Mouse (Mus musculus) v-Abl transformed pro-B cells (cell line): Measurements from ENCODE around the gene Stk38l.

Experiments
- in situ Hi-C, 2 experiments: fragments of 400-800 bp; cut with MboI; formaldehyde crosslinking; loops; one replicate each; pipeline ENCODE4 v1.15.1; 2025; ENCODE audit not compliant: unreplicated experiment in 2 of 2

Gene Stk38l

GRCm38 (mm10) chr6:146724581-146725383, at the start of gene Stk38l:
Gene Stk38l, plus strand, starts transcription at chr6:146724995.
- in situ Hi-C loops, result loop anchor here (5.0 kb wide), 3 partner anchors 37 to 57 kb away; no protein-coding TSS in a partner anchor

- in situ Hi-C loops, result loop anchor here (5.0 to 25.0 kb wide), 3 partner anchors 45 to 1660 kb away; partner anchors contain the start of genes Lrmp (in 1 of the 2) and Stk38l (in 1 of the 2)
These were observed 47.9 kb upstream of the Stk38l start for GRCm38 (mm10) chr6:146676904-146677303.

- in situ Hi-C loops, result loop anchor here (5.0 to 25.0 kb wide), 3 partner anchors 44 to 1659 kb away; partner anchors contain the start of genes Lrmp (in 1 of the 2) and Stk38l (in 1 of the 2)
These were observed 46.4 kb upstream of the Stk38l start for GRCm38 (mm10) chr6:146678136-146679070.

GRCm38 (mm10) chr6:146683881-146684280, 40.9 kb upstream of the Stk38l start:
- in situ Hi-C loops, result loop anchor here in 1 of 2 experiments (25.0 kb wide), 2 partner anchors 1572 to 1653 kb away; partner anchors contain the start of gene Lrmp

- in situ Hi-C loops, result loop anchor here in 1 of 2 experiments (5.0 to 25.0 kb wide), 3 partner anchors 36 to 1651 kb away; partner anchors contain the start of genes Lrmp and Stk38l
These were observed 39.0 kb upstream of the Stk38l start for GRCm38 (mm10) chr6:146685781-146686308.

GRCm38 (mm10) chr6:146686463-146687196, 38.2 kb upstream of the Stk38l start:
- in situ Hi-C loops, result loop anchor here in 1 of 2 experiments (5.0 to 25.0 kb wide), 3 partner anchors 36 to 1651 kb away; partner anchors contain the start of genes Lrmp and Stk38l

GRCm38 (mm10) chr6:146688010-146688409, 36.8 kb upstream of the Stk38l start:
- in situ Hi-C loops, result loop anchor here in 1 of 2 experiments (5.0 to 25.0 kb wide), 3 partner anchors 34 to 1649 kb away; partner anchors contain the start of genes Lrmp and Stk38l

GRCm38 (mm10) chr6:146688861-146689260, 35.9 kb upstream of the Stk38l start:
- in situ Hi-C loops, result loop anchor here in 1 of 2 experiments (5.0 to 25.0 kb wide), 3 partner anchors 33 to 1648 kb away; partner anchors contain the start of genes Lrmp and Stk38l

- in situ Hi-C loops, result loop anchor here in 1 of 2 experiments (25.0 kb wide), 2 partner anchors 1585 to 1640 kb away; partner anchors contain the start of gene Lrmp
These were observed 27.0 kb upstream of the Stk38l start for GRCm38 (mm10) chr6:146697767-146698166.

GRCm38 (mm10) chr6:146698376-146698775, 26.4 kb upstream of the Stk38l start:
- in situ Hi-C loops, result loop anchor here in 1 of 2 experiments (25.0 kb wide), 2 partner anchors 1586 to 1639 kb away; partner anchors contain the start of gene Lrmp

- in situ Hi-C loops, result no loop called here
These were observed 24.3 kb upstream of the Stk38l start for GRCm38 (mm10) chr6:146700461-146700860.

GRCm38 (mm10) chr6:146702126-146702881, 22.5 kb upstream of the Stk38l start:
- in situ Hi-C loops, result no loop called here

- in situ Hi-C loops, result no loop called here
These were observed 21.4 kb upstream of the Stk38l start for GRCm38 (mm10) chr6:146703351-146703750.

- in situ Hi-C loops, result no loop called here
These were observed 19.2 kb upstream of the Stk38l start for GRCm38 (mm10) chr6:146705631-146706030.

- in situ Hi-C loops, result loop anchor here (5.0 kb wide), 2 partner anchors 32 to 42 kb away; no protein-coding TSS in a partner anchor
These were observed 5.2 kb upstream of the Stk38l start for GRCm38 (mm10) chr6:146719606-146720005.

- in situ Hi-C loops, result loop anchor here (5.0 kb wide), 2 partner anchors 37 to 47 kb away; no protein-coding TSS in a partner anchor
These were observed 990 bp upstream of the Stk38l start for GRCm38 (mm10) chr6:146723805-146724204.

- in situ Hi-C loops, result loop anchor here in 1 of 2 experiments (5.0 kb wide), 1 partner anchor 58 kb away; no protein-coding TSS in a partner anchor
These were observed 593 bp downstream of the Stk38l start for GRCm38 (mm10) chr6:146725384-146725791.

- in situ Hi-C loops, result no loop called here
These were observed 6.2 kb downstream of the Stk38l start for GRCm38 (mm10) chr6:146731031-146731430.
